Mouse (Mus musculus): Measurements from ENCODE around the gene Hes3.

DNA sequence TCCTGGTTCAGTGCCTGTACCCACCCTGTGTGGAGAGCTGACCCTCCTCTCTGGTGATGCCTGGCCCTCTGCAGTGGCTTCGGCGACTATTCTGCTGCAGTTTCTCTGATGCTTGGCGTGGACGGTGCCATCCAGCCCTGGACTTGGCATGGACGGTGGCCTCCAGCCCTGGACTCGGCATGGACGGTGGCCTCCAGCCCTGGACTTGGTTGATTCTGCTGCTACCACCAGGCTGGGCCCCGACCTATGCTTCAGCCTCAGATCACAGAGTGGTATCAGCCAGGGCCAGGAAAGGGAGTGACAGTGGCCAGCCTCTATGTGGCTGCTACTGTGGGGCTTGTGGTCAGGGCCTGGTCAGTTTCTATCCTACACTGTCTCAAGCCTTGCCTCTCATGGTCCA, 47.5 kb downstream of the Hes3 start:
- TF ChIP-seq POLR2A (IDR thresholded peaks at IDR 0.05; ENCODE audit: insufficient read depth, low read length) (no peak), CTCF (IDR thresholded peaks at IDR 0.05; ENCODE audit: low read depth, low read length) (no peak), EP300 (IDR thresholded peaks at IDR 0.05; ENCODE audit: insufficient read depth, low read depth, low read length) (no peak)
